Mouse (Mus musculus) layer of hippocampus, adult 2 months (tissue): ENCODE results near the gene Tuft1. TPM values are rescaled to one million over a fixed set of nuclear protein-coding genes. Genes with fewer than 3 reads are reported as not detected.
"Not testable (repeated sequence)": the region's sequence is repeated elsewhere in the genome, so short reads cannot be mapped to it uniquely, and the experiment has no call there.

ENCODE experiments used
- DNase-seq, 2 experiments: peaks; one replicate each; pipeline ENCODE4 v3.0.0; 2022; ENCODE audit warnings: low spot score in 2 of 2
- H3K27ac ChIP-seq: fragments of 200-600 bp; 2 replicates; pipeline ENCODE4 v1.8.1; 2022
- H3K4me3 ChIP-seq: fragments of 200-600 bp; 2 replicates; pipeline ENCODE4 v1.8.1; 2022; ENCODE audit warnings: mild to moderate bottlenecking
- CTCF ChIP-seq: fragments of 200-600 bp; conservative IDR thresholded peaks from 2 replicates; pipeline ENCODE4 v1.8.1; 2022; ENCODE audit warnings: antibody characterized with exemption, mild to moderate bottlenecking, moderate library complexity
- total RNA-seq, 2 experiments: library from RNA; stranded (reverse); gene quantifications; 2 replicates each; pipeline ENCODE4 v1.2.3; 2021

The Tuft1 gene
- total RNA-seq, 2 experiments from 2014 or later: 2.4 to 2.8 TPM

GRCm38 (mm10) chr3:94683646-94684045, 25.0 kb upstream of the Tuft1 start:
- no peak for DNase-seq
- H3K4me3 ChIP-seq: no peak overlapping the region
- H3K27ac ChIP-seq: no peak overlapping the region
- TF ChIP-seq CTCF: no peak

GRCm38 (mm10) chr3:94680783-94681182, 22.1 kb upstream of the Tuft1 start:
- Histone ChIP-seq H3K27ac (no peak overlapping the region), H3K4me3 (no peak overlapping the region)
- no peak for TF ChIP-seq CTCF
- DNase-seq: no peak

- DNase-seq, H3K27ac ChIP-seq: not testable (repeated sequence)
Measured at GRCm38 (mm10) chr3:94680032-94680431, 21.4 kb upstream of the Tuft1 start.

GRCm38 (mm10) chr3:94679351-94679841, 20.7 kb upstream of the Tuft1 start:
- Histone ChIP-seq H3K27ac (no peak overlapping the region), H3K4me3 (no peak overlapping the region)
- DNase-seq: no peak
- TF ChIP-seq CTCF: no peak

More at GRCm38 (mm10) chr3:94680032-94680431, 21.4 kb upstream of the Tuft1 start:
- H3K4me3 ChIP-seq: not testable (repeated sequence)

GRCm38 (mm10) chr3:94675101-94675500, 16.4 kb upstream of the Tuft1 start:
- H3K4me3 ChIP-seq, DNase-seq, H3K27ac ChIP-seq: not testable (repeated sequence)

- H3K4me3 ChIP-seq, H3K27ac ChIP-seq, DNase-seq: not testable (repeated sequence)
Measured at GRCm38 (mm10) chr3:94665896-94666295, 7.2 kb upstream of the Tuft1 start.

GRCm38 (mm10) chr3:94665060-94665802, 6.6 kb upstream of the Tuft1 start:
- TF ChIP-seq CTCF: peak; percentile 54
- not testable (repeated sequence) for H3K4me3 ChIP-seq, H3K27ac ChIP-seq, DNase-seq

GRCm38 (mm10) chr3:94660841-94661240, 2.2 kb upstream of the Tuft1 start:
- H3K4me3 ChIP-seq, H3K27ac ChIP-seq, DNase-seq: not testable (repeated sequence)

- H3K27ac ChIP-seq, H3K4me3 ChIP-seq, DNase-seq: not testable (repeated sequence)
Measured at GRCm38 (mm10) chr3:94659142-94659748, 573 bp upstream of the Tuft1 start.

- H3K27ac ChIP-seq, DNase-seq: not testable (repeated sequence)
- peak overlapping the region; percentile 17; the same call in 1 of the 2 replicates for H3K4me3 ChIP-seq
Measured at GRCm38 (mm10) chr3:94657852-94658739, 576 bp downstream of the Tuft1 start.

GRCm38 (mm10) chr3:94653967-94654366, 4.7 kb downstream of the Tuft1 start:
- not testable (repeated sequence) for DNase-seq

GRCm38 (mm10) chr3:94650409-94650808, 8.3 kb downstream of the Tuft1 start:
- TF ChIP-seq CTCF: no peak
- no peak overlapping the region for H3K4me3 ChIP-seq

More at GRCm38 (mm10) chr3:94653967-94654366, 4.7 kb downstream of the Tuft1 start:
- not testable (repeated sequence) for H3K27ac ChIP-seq, H3K4me3 ChIP-seq

More at GRCm38 (mm10) chr3:94650409-94650808, 8.3 kb downstream of the Tuft1 start:
- DNase-seq: no peak
- H3K27ac ChIP-seq: no peak overlapping the region
